Mouse (Mus musculus) hindbrain, embryonic 10.5 days (tissue): ENCODE data around the gene Iqcc. TPM values are rescaled to one million over a fixed set of nuclear protein-coding genes. Genes with fewer than 3 reads are reported as not detected.

Experiments used
- DNase-seq: peaks from one replicate; pipeline ENCODE4 v3.0.0-alpha.2; 2017; ENCODE audit warnings: low spot score
- H3K27ac ChIP-seq: fragments of 300-500 bp; sonication (generic); 2 replicates; pipeline ENCODE4 v1.5.1; 2016; ENCODE audit warnings: mild to moderate bottlenecking, moderate library complexity
- H3K27me3 ChIP-seq: fragments of 300-500 bp; sonication (generic); 2 replicates; pipeline ENCODE4 v1.6.1; 2016; ENCODE audit warnings: mild to moderate bottlenecking; ENCODE audit not compliant: poor library complexity, insufficient read depth, severe bottlenecking
- H3K36me3 ChIP-seq: fragments of 300-500 bp; sonication (generic); 2 replicates; pipeline ENCODE4 v1.6.1; 2016; ENCODE audit warnings: mild to moderate bottlenecking, moderate library complexity
- H3K4me1 ChIP-seq: fragments of 300-500 bp; sonication (generic); replicated peaks from 2 replicates; pipeline ENCODE4 v1.6.1; 2016; ENCODE audit warnings: mild to moderate bottlenecking
- H3K4me3 ChIP-seq: fragments of 300-500 bp; sonication (generic); 2 replicates; pipeline ENCODE4 v1.5.1; 2016; ENCODE audit warnings: mild to moderate bottlenecking, moderate library complexity
- H3K9me3 ChIP-seq: fragments of 300-500 bp; sonication (generic); 2 replicates; pipeline ENCODE4 v1.6.1; 2016; ENCODE audit warnings: mild to moderate bottlenecking, moderate library complexity
- WGBS: fragments of 180-500 bp; shearing (Covaris S2); methylation state at CpG from one replicate; pipeline ENCODE4 v1.1.7; 2016; 5-methylcytosine and 5-hydroxymethylcytosine counted together
- polyA plus RNA-seq: library from polyadenylated mRNA; unstranded; fragments of >200 nt; fragmentation: Nextera tagmentation; extraction: Ambion mirVana; gene quantifications from 2 replicates; pipeline ENCODE4 v1.2.1, GENCODE M21; 2016

Gene Iqcc
- polyA plus RNA-seq, 1 experiment from 2014 or later: 27.7 TPM

DNA sequence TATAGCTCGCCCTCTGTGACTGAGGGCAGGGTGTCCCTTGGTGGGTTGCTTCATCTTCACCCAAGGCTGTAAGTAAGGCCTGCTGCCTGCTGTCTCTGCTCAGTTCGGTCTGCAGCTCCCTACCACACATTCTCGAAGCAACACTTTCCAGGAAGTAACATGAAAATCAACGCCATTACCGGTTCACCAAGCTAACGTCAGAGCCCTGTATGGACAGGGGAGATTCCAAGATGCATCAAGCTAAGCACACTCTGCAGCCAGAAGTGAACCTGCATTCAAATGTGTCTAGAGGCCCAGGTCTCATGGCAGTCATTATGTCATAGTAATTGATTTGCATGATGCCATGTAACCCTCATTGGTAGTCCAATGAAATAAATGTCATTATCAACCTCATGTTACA lies 48.9 kb downstream of the Iqcc start:
- H3K9me3 ChIP-seq: no peaks in the 10 kb centered on the region
- 90% methylated on average over 6 of the region's 6 CpGs for WGBS
- no peak overlapping the region for H3K27ac ChIP-seq
- no peak for DNase-seq
- H3K4me1 ChIP-seq: peaks cover 3% of the 10 kb centered on the region
- H3K4me3 ChIP-seq: no peak overlapping the region
- no peaks in the 10 kb centered on the region for H3K36me3 ChIP-seq
- no peaks in the 10 kb centered on the region for H3K27me3 ChIP-seq

DNA sequence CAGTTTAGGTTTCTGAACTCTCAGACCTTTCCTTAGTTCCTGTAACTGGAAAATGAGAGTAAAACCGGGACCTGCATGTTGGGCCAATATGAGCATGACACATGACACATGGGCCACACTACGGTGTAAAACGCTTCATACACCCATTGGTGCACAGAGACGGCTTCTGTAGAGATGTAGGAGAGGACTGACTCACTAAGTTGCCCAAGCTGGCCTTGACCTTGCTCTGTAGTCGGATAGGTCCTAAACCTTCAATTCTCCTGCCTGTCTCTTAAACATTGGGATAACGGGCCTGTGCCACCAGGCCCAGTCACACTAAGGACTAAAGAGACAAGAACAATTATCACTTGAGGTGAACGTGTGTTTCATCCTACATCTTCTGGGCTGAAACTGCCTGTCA lies 50.5 kb downstream of the Iqcc start:
- H3K27ac ChIP-seq: no peak overlapping the region
- no peaks in the 10 kb centered on the region for H3K9me3 ChIP-seq
- no peaks in the 10 kb centered on the region for H3K36me3 ChIP-seq
- no peaks in the 10 kb centered on the region for H3K27me3 ChIP-seq
- H3K4me1 ChIP-seq: peaks cover 7% of the 10 kb centered on the region
- 87% methylated on average over 7 of the region's 7 CpGs for WGBS
- DNase-seq: no peak
- H3K4me3 ChIP-seq: no peak overlapping the region

DNA sequence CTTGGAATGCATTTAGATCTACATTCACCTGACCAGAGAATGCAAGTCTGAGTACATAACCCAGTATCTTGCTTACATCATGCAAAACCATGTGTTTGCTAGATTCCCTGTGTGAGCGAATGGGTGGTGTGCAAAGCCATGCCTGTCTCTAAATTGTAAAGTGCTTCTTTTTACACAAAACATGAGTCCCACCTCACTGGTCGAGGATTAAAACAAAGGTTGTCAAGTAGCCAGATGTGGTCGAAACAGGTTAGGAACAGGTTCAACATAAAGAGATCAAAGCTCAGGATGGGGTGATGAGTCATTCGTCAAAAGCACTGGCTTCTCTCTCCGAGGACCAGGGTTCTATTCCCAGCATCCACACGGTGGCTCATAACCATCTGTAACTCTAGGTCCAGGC lies 53.8 kb downstream of the Iqcc start:
- Histone ChIP-seq H3K36me3 (no peaks in the 10 kb centered on the region), H3K9me3 (no peaks in the 10 kb centered on the region), H3K4me1 (peaks cover 9% of the 10 kb centered on the region), H3K27me3 (no peaks in the 10 kb centered on the region), H3K27ac (no peak overlapping the region), H3K4me3 (no peak overlapping the region)
- WGBS: 84% methylated on average over 6 of the region's 6 CpGs
- no peak for DNase-seq

Other genes with a start within 250 kb of the Iqcc start
- 7.7 and 11.8 TPM in 2 replicates for gene Zbtb8a, start 241.0 kb downstream of the Iqcc start, polyA plus RNA-seq
- 1.8 and 2.1 TPM in 2 replicates for gene Zbtb8b, start 178.2 kb downstream of the Iqcc start, polyA plus RNA-seq
- gene Bsdc1, start 157.5 kb downstream of the Iqcc start, polyA plus RNA-seq: 22.2 and 24.8 TPM in 2 replicates
- not detected in 2 replicates for gene Tssk3, start 128.1 kb downstream of the Iqcc start, polyA plus RNA-seq
- 0.41 TPM in 1 of 2 replicates, not detected in the other for gene Fam229a, start 127.9 kb downstream of the Iqcc start, polyA plus RNA-seq
- gene Marcksl1, start 105.5 kb downstream of the Iqcc start, polyA plus RNA-seq: 1,645 and 2,027 TPM in 2 replicates
- 241 and 286 TPM in 2 replicates for gene Hdac1, start 76.4 kb downstream of the Iqcc start, polyA plus RNA-seq
- 6.5 and 6.6 TPM in 2 replicates for gene Lck, start 45.5 kb downstream of the Iqcc start, polyA plus RNA-seq
- 0.46 and 1.0 TPM in 2 replicates for gene Fam167b, start 40.5 kb downstream of the Iqcc start, polyA plus RNA-seq
- gene Eif3i, start 18.5 kb downstream of the Iqcc start, polyA plus RNA-seq: 268 and 293 TPM in 2 replicates
- gene Tmem234, start 18.4 kb downstream of the Iqcc start, polyA plus RNA-seq: 226 and 229 TPM in 2 replicates
- 0.90 and 1.3 TPM in 2 replicates for gene Dcdc2b, start 4.8 kb downstream of the Iqcc start, polyA plus RNA-seq
- gene Ccdc28b, start 4.8 kb upstream of the Iqcc start, polyA plus RNA-seq: 53.2 and 75.0 TPM in 2 replicates
- gene Txlna, start 22.0 kb upstream of the Iqcc start, polyA plus RNA-seq: 90.1 and 108 TPM in 2 replicates
- 14.5 and 16.4 TPM in 2 replicates for gene Kpna6, start 53.7 kb upstream of the Iqcc start, polyA plus RNA-seq
- gene Tmem39b, start 77.7 kb upstream of the Iqcc start, polyA plus RNA-seq: 15.2 and 24.1 TPM in 2 replicates
- gene Khdrbs1, start 123.2 kb upstream of the Iqcc start, polyA plus RNA-seq: 160 and 168 TPM in 2 replicates
- 230 and 278 TPM in 2 replicates for gene Ptp4a2, start 192.1 kb upstream of the Iqcc start, polyA plus RNA-seq